Mouse (Mus musculus) cerebellum, adult 2 months (tissue): ENCODE data around the gene Ntsr2.

Experiments
- CTCF ChIP-seq: fragments of 200-500 bp; IDR thresholded peaks from 2 replicates; pipeline ENCODE4 v1.5.1; 2011; ENCODE audit warnings: low read depth, mild to moderate bottlenecking, control low read depth, low read length, moderate library complexity, borderline replicate concordance; ENCODE audit not compliant: insufficient read depth
- POLR2A ChIP-seq: fragments of 200-500 bp; IDR thresholded peaks from 2 replicates; pipeline ENCODE4 v1.6.1; 2011; ENCODE audit warnings: low read length, control low read depth, borderline replicate concordance; ENCODE audit not compliant: insufficient read depth

DNA sequence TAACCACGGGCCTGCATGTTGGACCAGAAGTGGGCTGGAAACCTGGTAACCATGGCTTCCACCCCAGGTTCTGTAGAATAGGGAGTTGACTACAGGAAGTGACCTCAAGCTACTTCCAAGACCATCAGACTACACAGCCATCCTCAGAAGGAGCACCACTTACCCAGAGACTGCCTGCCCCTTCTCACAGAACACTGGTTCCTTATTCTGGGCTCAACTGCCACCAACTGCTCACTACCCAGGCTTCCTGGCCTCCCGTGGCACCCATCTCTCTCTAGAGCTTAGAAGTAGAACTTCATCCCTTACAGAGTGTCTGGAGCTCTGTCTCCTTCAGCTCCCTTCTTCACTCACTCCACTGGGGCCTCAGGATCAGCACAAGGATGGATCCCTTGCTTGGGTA, 42.2 kb upstream of the Ntsr2 start, which contains the start of gene Lpin1:
- TF ChIP-seq CTCF (no peak), POLR2A (no peak)
